Mouse (Mus musculus) testis, adult 10 weeks (tissue): ENCODE data around the gene Spata5. TPM values are rescaled to one million over a fixed set of nuclear protein-coding genes. Genes with fewer than 3 reads are reported as not detected.

ENCODE experiments used
- polyA plus RNA-seq: library from polyadenylated mRNA; stranded (reverse); fragments of 350-450 nt; fragmentation: Illumina TruSeq; extraction: RNeasy Lipid Tissue Mini Kit (QIAGEN cat#74804); gene quantifications from one replicate; pipeline ENCODE4 v1.2.3, GENCODE M21; 2014; ENCODE audit warnings: low read depth, low replicate concordance

Gene Spata5
- 135 TPM for polyA plus RNA-seq

DNA sequence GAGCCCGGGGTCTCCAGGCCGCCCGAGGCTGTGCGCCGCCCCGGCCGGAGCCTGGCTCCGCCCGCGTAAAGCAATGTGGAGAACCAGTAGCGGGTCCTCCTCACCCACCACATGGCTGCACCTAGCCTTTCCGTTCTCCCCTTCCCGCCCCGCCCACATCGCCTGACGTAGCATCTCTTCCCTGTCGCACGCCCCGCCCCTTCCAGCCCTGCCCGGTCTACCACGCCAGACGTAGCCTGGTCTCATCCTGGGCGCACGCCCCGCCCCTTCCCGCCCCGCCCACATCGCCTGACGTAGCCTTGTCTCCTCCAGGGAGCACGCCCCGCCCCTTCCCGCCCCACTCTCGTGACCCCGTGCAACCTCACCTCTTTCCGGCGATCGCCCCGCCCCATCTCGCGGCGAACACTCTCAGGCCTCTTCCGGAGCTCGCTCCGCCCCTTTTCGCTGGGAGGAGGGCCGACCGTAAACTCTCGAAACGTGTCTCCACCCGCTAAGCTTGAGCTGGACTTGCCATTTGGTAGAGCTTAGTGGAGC, at the start of gene Spata5:
Spata5 (plus strand) TSS at position 439 of the 534 bp plus-strand sequence.

DNA sequence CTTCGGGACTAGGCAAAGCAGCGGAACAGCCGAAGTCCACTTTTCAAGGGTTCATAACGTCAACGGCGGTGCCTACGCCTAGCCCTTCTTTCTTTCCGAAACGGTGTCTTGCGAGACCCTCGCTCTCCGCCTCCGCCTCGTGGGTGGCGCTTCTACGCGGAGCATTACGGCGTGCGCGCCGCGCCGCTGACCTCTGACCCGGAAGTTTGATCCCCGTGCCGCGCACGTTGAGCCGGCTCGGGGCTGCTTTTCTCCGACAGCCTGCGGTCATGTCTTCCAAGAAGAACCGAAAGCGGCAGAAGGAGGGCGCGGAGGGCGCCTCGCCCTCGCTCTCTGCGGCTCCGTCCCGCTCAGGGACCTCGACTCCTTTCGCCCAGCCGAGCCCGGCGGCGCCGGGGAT, 376 bp downstream of the Spata5 start, which contains the start of gene Nudt6:
Nudt6 (minus strand) TSS at position 140 of the 400 bp plus-strand sequence.

Other genes starting within 250 kb of the Spata5 start
- gene Il21, start 187.3 kb upstream of the Spata5 start, polyA plus RNA-seq, result 1.1 TPM
- 10.7 TPM for gene Bbs12, start 107.3 kb upstream of the Spata5 start, polyA plus RNA-seq
- 1,980 TPM for gene Cetn4, start 107.2 kb upstream of the Spata5 start, polyA plus RNA-seq
- 5.7 TPM for gene Fgf2, start 71.5 kb upstream of the Spata5 start, polyA plus RNA-seq
- 1.2 TPM for gene Nudt6, start 315 bp downstream of the Spata5 start, polyA plus RNA-seq
- gene Spry1, start 220.1 kb downstream of the Spata5 start, polyA plus RNA-seq, result 2.2 TPM